Mouse (Mus musculus) kidney, embryonic 15.5 days (tissue): ENCODE data around the gene Gcn1l1. TPM values are rescaled to one million over a fixed set of nuclear protein-coding genes. Genes with fewer than 3 reads are reported as not detected.

ENCODE experiments used
- ATAC-seq: fragments of 200-750 bp; cut with Nextera tagmentation; replicated peaks from 2 replicates; pipeline ENCODE4 v1.8.0; 2017; ENCODE audit warnings: moderate TSS enrichment; ENCODE audit not compliant: low FRiP score
- H3K27ac ChIP-seq: fragments of 300-500 bp; sonication (generic); 2 replicates; pipeline ENCODE4 v1.5.1; 2015; ENCODE audit warnings: mild to moderate bottlenecking, inconsistent platforms
- H3K27me3 ChIP-seq: fragments of 300-500 bp; sonication (generic); 2 replicates; pipeline ENCODE4 v1.6.1; 2015; ENCODE audit warnings: inconsistent platforms
- H3K36me3 ChIP-seq: fragments of 300-500 bp; sonication (generic); 2 replicates; pipeline ENCODE4 v1.6.1; 2015; ENCODE audit warnings: inconsistent platforms
- H3K4me1 ChIP-seq: fragments of 300-500 bp; sonication (generic); 2 replicates; pipeline ENCODE4 v1.6.1; 2015; ENCODE audit warnings: inconsistent platforms
- H3K4me2 ChIP-seq: fragments of 300-500 bp; sonication (generic); 2 replicates; pipeline ENCODE4 v1.6.1; 2015; ENCODE audit warnings: moderate library complexity, mild to moderate bottlenecking, inconsistent platforms
- H3K4me3 ChIP-seq: fragments of 300-500 bp; sonication (generic); replicated peaks from 2 replicates; pipeline ENCODE4 v1.5.1; 2015; ENCODE audit warnings: mild to moderate bottlenecking, inconsistent platforms
- H3K9ac ChIP-seq: fragments of 300-500 bp; sonication (generic); 2 replicates; pipeline ENCODE4 v1.6.1; 2015; ENCODE audit warnings: mild to moderate bottlenecking, inconsistent platforms
- H3K9me3 ChIP-seq: fragments of 300-500 bp; sonication (generic); replicated peaks from 2 replicates; pipeline ENCODE4 v1.6.1; 2016; ENCODE audit warnings: inconsistent platforms
- WGBS: fragments of 180-500 bp; shearing (Covaris S2); methylation state at CpG from one replicate; pipeline ENCODE4 v1.1.7; 2015; ENCODE audit warnings: mixed read lengths; 5-methylcytosine and 5-hydroxymethylcytosine counted together
- polyA plus RNA-seq: library from polyadenylated mRNA; unstranded; fragments of >200 nt; fragmentation: Nextera tagmentation; extraction: Ambion mirVana; gene quantifications from 2 replicates; pipeline ENCODE4 v1.2.1, GENCODE M21; 2015

Gene Gcn1l1
- polyA plus RNA-seq, 1 experiment from 2014 or later, result 49.3 TPM

GRCm38 (mm10) chr5:115623694-115624440, 58.8 kb downstream of the Gcn1l1 start:
- Histone ChIP-seq H3K36me3 (peaks cover 38% of the 10 kb centered on the region), H3K4me1 (no peaks in the 10 kb centered on the region), H3K4me3 (no peak overlapping the region), H3K27ac (no peak overlapping the region), H3K27me3 (no peaks in the 10 kb centered on the region), H3K4me2 (no peak overlapping the region), H3K9me3 (no peaks in the 10 kb centered on the region), H3K9ac (no peak overlapping the region)
- ATAC-seq, result no peak
- WGBS, result 80% methylated on average over 9 of the region's 9 CpGs

- Histone ChIP-seq H3K4me1 (peaks cover 10% of the 10 kb centered on the region), H3K36me3 (peaks cover 13% of the 10 kb centered on the region), H3K27me3 (no peaks in the 10 kb centered on the region), H3K9ac (no peak overlapping the region), H3K4me2 (no peak overlapping the region), H3K4me3 (no peak overlapping the region), H3K27ac (no peak overlapping the region), H3K9me3 (no peaks in the 10 kb centered on the region)
- no peak; the same call in 1 of the 2 replicates for ATAC-seq
- 88% methylated on average over 10 of the region's 10 CpGs for WGBS
These were observed 61.3 kb downstream of the Gcn1l1 start for GRCm38 (mm10) chr5:115626237-115626886.

DNA sequence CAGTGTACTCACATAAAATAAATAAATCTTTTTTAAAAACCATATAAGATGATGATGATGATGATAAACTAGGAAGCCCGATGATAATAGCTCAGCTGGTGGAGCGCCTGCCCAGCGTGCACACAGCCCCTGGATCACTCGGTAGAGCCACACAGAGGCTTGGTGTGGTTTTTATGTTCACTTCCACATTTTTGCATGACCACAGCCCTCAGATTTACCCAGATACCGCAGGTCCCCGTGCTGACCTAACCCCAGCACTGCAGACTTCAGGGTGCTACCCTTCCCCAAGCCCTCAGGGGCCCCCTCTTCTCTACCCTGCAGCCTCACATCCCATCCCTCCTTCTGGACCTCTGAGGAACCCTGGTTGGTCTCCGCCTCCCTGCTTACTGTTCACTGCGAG, 63.0 kb downstream of the Gcn1l1 start:
- Histone ChIP-seq H3K4me2 (no peak overlapping the region), H3K27ac (no peak overlapping the region), H3K4me3 (no peak overlapping the region), H3K36me3 (peaks cover under 1% of the 10 kb centered on the region; the same call in 1 of the 2 replicates), H3K4me1 (peaks cover 18% of the 10 kb centered on the region), H3K9me3 (no peaks in the 10 kb centered on the region), H3K9ac (no peak overlapping the region), H3K27me3 (no peaks in the 10 kb centered on the region)
- WGBS, result 72% methylated on average over 8 of the region's 8 CpGs
- no peak for ATAC-seq

GRCm38 (mm10) chr5:115629672-115630071, 64.6 kb downstream of the Gcn1l1 start:
- H3K9ac ChIP-seq, result no peak overlapping the region
- peaks cover 33% of the 10 kb centered on the region for H3K4me1 ChIP-seq
- no peaks in the 10 kb centered on the region for H3K36me3 ChIP-seq
- no peaks in the 10 kb centered on the region for H3K27me3 ChIP-seq
- H3K4me3 ChIP-seq, result no peak overlapping the region
- H3K4me2 ChIP-seq, result no peak overlapping the region
- no peak for ATAC-seq
- H3K27ac ChIP-seq, result no peak overlapping the region
- WGBS, result 81% methylated on average over 4 of the region's 4 CpGs
- no peaks in the 10 kb centered on the region for H3K9me3 ChIP-seq

DNA sequence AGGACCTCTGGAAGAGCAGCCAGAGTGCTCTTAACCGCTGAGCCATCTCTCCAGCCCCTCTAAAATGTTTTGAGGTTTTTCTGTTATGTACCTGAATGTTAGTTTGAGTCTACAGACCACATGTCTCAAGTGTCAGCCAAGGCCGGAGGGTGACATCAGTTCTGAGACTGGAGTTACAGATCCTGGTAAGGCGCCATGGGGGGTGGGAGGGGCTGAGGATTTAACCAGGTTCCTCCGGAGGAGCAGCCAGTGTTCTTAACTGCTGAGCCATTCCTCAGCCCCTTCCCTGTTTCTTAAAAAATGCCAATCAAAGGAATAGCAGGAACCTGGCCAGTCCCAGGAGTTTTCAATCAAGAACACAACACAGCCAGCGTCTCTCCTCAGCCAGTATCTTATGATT, 65.2 kb downstream of the Gcn1l1 start:
- Histone ChIP-seq H3K4me3 (peak overlapping the region; percentile 91), H3K27ac (no peak overlapping the region), H3K9me3 (no peaks in the 10 kb centered on the region), H3K4me2 (peak overlapping the region; percentile 87; the same call in 1 of the 2 replicates), H3K4me1 (peaks cover 39% of the 10 kb centered on the region), H3K27me3 (no peaks in the 10 kb centered on the region), H3K9ac (0 out of 2 replicates have a peak overlapping the region, but pooled peaks have one; percentile 81), H3K36me3 (peaks cover 2% of the 10 kb centered on the region; the same call in 1 of the 2 replicates)
- no peak for ATAC-seq
- WGBS, result 62% methylated on average over 5 of the region's 5 CpGs

DNA sequence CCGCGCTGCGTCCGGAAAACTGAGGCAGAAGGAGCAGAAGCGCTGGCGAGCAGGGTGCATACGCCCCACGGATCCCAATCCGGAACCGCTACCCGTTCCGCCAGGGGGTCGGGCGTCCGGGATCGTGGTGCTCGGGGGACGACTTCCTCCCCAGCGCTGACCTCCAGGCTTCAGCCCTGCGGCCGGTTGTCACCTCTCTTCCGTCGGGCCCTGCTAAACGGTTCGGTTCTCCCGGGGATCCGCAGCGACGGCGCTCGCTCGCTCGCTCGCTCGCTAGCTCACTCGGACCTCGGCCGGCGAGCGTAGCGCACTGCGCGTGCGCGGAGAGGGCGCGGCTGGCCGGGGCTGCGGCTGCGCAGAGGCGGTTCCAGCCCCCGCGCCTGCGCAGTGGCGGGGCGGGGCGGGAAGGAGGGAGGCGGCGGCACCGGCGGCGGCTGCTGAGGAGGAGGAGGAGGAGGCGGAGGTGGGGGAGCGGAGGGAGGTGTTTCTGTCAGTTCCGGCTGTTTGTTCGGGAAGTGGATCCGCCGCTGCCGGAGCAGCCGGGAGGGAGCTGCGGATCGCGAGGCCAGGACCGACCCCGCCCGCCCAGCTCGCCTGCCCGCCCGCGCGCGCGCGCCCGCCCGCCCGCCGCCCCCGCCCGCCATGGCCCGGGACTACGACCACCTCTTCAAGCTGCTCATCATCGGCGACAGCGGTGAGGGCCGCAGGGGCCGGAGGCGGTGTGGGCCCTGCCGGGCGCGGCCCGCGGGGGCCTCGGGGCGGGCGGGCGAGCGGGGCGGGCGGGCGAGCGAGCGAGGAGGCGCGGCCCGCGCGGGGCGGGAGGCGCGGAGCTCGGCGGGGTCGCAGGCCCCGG, 66.7 kb downstream of the Gcn1l1 start, which contains the start of gene Rab35:
Gene Rab35 (plus strand): TSS at position 404 of the 853 bp plus-strand sequence.
- ATAC-seq, result peak; percentile 92
- peaks cover 47% of the 10 kb centered on the region for H3K4me1 ChIP-seq
- no peaks in the 10 kb centered on the region for H3K9me3 ChIP-seq
- peak within 1 kb of the TSS; percentile 87 for H3K4me2 ChIP-seq
- peaks cover 2% of the 10 kb centered on the region; the same call in 1 of the 2 replicates for H3K36me3 ChIP-seq
- H3K9ac ChIP-seq, result peak within 1 kb of the TSS; percentile 81
- no peaks in the 10 kb centered on the region for H3K27me3 ChIP-seq
- under 1% methylated on average over 94 of the region's 125 CpGs for WGBS
- H3K4me3 ChIP-seq, result peak within 1 kb of the TSS; percentile 91
- peak within 1 kb of the TSS; percentile 89 for H3K27ac ChIP-seq

DNA sequence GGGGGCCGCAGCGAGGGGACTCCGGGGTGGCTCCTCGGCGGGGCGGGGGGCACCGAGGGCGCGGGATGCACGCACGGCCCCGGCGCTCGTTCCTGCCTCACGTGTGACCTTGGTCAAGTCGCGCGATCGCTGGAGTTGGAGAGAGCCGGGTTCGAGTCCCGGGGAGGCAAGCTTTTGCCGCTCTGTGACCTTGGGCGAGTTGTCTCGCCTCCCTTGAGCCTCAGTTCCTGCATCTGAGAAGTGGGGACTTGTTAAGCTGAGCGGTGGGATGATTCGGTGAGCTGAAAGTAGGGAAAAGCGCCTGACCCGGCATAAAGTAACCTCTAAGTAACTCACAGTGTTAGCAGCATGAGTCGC, 67.3 kb downstream of the Gcn1l1 start:
- peak; percentile 23; the same call in 1 of the 2 replicates for ATAC-seq

GRCm38 (mm10) chr5:115633060-115633459, 68.0 kb downstream of the Gcn1l1 start:
- Histone ChIP-seq H3K27me3 (no peaks in the 10 kb centered on the region), H3K27ac (no peak overlapping the region), H3K9ac (no peak overlapping the region; the same call in 1 of the 2 replicates), H3K4me1 (peaks cover 49% of the 10 kb centered on the region), H3K4me3 (peak overlapping the region; percentile 91), H3K36me3 (peaks cover 11% of the 10 kb centered on the region), H3K9me3 (no peaks in the 10 kb centered on the region), H3K4me2 (peak overlapping the region; percentile 87)
- no peak for ATAC-seq
- 60% methylated on average over 4 of the region's 4 CpGs for WGBS

More for the DNA sequence above, 67.3 kb downstream of the Gcn1l1 start:
- H3K36me3 ChIP-seq, result peaks cover 3% of the 10 kb centered on the region
- H3K27me3 ChIP-seq, result no peaks in the 10 kb centered on the region
- peak overlapping the region; percentile 81 for H3K9ac ChIP-seq
- peaks cover 49% of the 10 kb centered on the region for H3K4me1 ChIP-seq
- peak overlapping the region; percentile 87 for H3K4me2 ChIP-seq
- under 1% methylated on average over 30 of the region's 30 CpGs for WGBS
- peak overlapping the region; percentile 91 for H3K4me3 ChIP-seq
- H3K27ac ChIP-seq, result peak overlapping the region; percentile 89
- H3K9me3 ChIP-seq, result no peaks in the 10 kb centered on the region

DNA sequence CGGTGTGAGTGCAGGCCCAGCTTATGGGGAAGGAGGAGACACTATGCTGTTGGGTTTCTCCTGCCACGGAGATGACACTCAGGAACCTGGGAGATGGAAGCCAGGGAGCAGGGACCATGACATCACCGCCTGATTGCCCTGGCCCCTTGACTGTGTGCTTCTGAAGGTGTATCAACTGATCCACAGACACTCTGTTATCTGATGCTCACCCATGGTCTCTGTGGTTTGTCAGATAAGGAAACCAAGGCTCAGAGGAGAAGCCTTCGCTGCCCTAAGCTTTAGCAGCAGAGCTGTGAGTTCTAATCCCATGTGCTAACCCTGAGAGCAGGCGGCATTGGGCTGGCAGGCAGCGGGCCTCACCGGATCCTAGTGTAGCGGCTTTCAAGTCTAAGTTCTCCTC, 69.0 kb downstream of the Gcn1l1 start:
- no peak overlapping the region for H3K4me3 ChIP-seq
- no peak overlapping the region for H3K9ac ChIP-seq
- H3K36me3 ChIP-seq, result peaks cover 20% of the 10 kb centered on the region
- no peaks in the 10 kb centered on the region for H3K9me3 ChIP-seq
- WGBS, result 87% methylated on average over 8 of the region's 8 CpGs
- no peak for ATAC-seq
- no peak overlapping the region for H3K4me2 ChIP-seq
- no peaks in the 10 kb centered on the region for H3K27me3 ChIP-seq
- no peak overlapping the region for H3K27ac ChIP-seq
- peaks cover 49% of the 10 kb centered on the region for H3K4me1 ChIP-seq

- 74% methylated on average over 6 of the region's 6 CpGs for WGBS
- H3K9me3 ChIP-seq, result no peaks in the 10 kb centered on the region
- H3K27me3 ChIP-seq, result no peaks in the 10 kb centered on the region
- no peak overlapping the region for H3K4me2 ChIP-seq
- ATAC-seq, result no peak
- no peak overlapping the region for H3K27ac ChIP-seq
- no peak overlapping the region for H3K4me3 ChIP-seq
- peaks cover 35% of the 10 kb centered on the region for H3K36me3 ChIP-seq
- H3K4me1 ChIP-seq, result peaks cover 46% of the 10 kb centered on the region
- no peak overlapping the region for H3K9ac ChIP-seq
These were observed 70.5 kb downstream of the Gcn1l1 start for GRCm38 (mm10) chr5:115635536-115635935.

DNA sequence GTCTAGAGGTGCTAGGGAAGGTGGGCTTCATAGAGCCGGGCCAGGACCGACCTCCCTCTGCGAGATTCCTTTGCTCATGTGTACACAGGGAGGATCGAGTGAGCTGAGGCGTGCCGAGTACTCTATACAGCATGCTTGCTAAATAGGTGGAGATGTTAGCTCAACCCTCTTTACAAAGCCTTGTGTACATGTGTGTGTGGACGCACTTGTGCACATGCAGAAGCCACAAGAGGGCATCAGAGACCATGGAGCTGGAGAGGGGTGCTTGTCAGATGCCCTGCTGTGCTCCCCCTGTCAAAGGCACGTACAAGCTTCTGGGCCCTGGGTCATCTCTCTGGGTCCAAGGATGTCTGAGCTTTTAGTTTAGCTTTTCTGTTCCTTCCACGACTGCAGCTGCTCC, 79.1 kb downstream of the Gcn1l1 start:
- H3K27me3 ChIP-seq, result no peaks in the 10 kb centered on the region
- H3K36me3 ChIP-seq, result peaks cover 83% of the 10 kb centered on the region
- no peak for ATAC-seq

More for the DNA sequence above, 79.1 kb downstream of the Gcn1l1 start:
- Histone ChIP-seq H3K9ac (no peak overlapping the region), H3K9me3 (no peaks in the 10 kb centered on the region), H3K4me2 (no peak overlapping the region), H3K27ac (no peak overlapping the region), H3K4me1 (peaks cover 10% of the 10 kb centered on the region), H3K4me3 (no peak overlapping the region)
- WGBS, result 89% methylated on average over 9 of the region's 9 CpGs
